Mouse (Mus musculus) left cerebral cortex, postnatal 36 days (tissue): Measurements from ENCODE around the gene Tpcn1. TPM values are rescaled to one million over a fixed set of nuclear protein-coding genes. Genes with fewer than 3 reads are reported as not detected.
"Not testable (repeated sequence)": the region's sequence is repeated elsewhere in the genome, so short reads cannot be mapped to it uniquely, and the experiment has no call there.

ENCODE experiments used
- DNase-seq, 2 experiments: peaks; one replicate each; pipeline ENCODE4 v3.0.0; 2021 to 2022; ENCODE audit warnings: low spot score in 2 of 2, mixed read lengths in 1 of 2
- intact Hi-C: fragments of 180-260 bp; cut with DNase I; formaldehyde crosslinking; loops from one replicate; pipeline ENCODE4 v1.15.1; 2025
- total RNA-seq, 2 experiments: library from RNA; stranded (reverse); gene quantifications; 2 replicates each; pipeline ENCODE4 v1.2.3; 2021

Tpcn1 gene
- total RNA-seq, 2 experiments from 2014 or later: 32.9 to 36.0 TPM

- intact Hi-C loops: no loop called here
- DNase-seq: peak; percentile 25 to 30
Observed at GRCm38 (mm10) chr5:120502675-120503143, 85.8 kb downstream of the Tpcn1 start.

DNA sequence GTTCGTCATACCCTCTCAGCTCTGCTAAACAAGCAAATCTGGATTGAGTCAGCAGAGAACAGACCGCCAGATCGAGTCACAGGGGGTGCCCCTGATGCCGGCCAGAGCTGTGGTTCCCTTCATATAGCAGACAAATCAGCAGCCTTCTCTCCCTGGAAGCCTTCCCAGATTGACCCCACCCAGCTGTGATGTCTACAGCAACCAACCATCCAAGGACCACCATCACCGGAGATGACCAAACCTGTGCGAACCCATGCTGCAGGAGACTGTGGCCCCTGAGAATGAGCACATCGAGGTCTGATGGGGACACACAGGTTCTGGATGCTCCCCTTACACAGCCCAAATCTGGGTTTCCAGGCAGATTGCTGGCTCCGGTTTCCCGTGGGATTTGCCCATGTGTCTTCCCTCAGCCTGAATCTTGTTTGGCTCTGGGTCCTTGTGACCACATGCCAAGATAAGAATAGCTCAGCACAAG is 86.3 kb downstream of the Tpcn1 start:
- peak; percentile 41 to 67 for DNase-seq
- intact Hi-C loops: no loop called here

DNA sequence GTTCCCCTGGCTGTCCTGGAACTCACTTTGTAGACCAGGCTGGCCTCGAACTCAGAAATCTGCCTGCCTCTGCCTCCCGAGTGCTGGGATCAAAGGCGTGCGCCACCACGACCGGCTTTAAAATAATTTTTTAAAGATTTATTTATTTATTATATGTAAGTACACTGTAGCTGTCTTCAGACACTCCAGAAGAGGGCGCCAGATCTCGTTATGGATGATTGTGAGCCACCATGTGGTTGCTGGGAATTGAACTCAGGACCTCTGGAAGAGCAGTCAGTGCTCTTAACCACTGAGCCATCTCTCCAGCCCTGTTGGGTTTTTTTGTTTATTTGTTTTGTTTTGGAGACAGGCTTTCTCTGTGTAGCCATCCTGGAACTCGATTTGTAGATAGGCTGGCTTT is 87.9 kb downstream of the Tpcn1 start:
- DNase-seq, intact Hi-C loops: not testable (repeated sequence)

- DNase-seq: no peak
- intact Hi-C loops: no loop called here
Observed at GRCm38 (mm10) chr5:120499202-120499601, 89.3 kb downstream of the Tpcn1 start.

DNA sequence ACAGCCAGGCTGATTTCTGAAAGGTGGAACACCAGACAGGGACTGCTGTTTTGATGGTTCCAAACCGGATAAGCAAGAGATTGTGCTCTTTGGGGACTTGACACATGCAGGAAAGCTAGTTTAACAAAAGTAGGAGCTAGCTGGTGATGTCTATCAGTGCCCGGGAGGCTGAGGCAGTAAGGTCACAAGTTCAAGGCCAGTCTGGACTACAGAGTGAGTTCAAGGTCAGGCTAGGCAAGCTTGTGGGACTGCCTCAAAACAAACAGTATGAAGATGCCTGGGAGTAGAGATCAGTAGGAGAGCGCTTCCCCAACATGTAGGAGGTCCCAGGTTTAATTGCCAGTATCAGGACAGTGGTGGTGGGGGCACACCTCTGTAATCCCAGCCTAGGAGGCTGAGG is 91.4 kb downstream of the Tpcn1 start:
- no peak for DNase-seq
- intact Hi-C loops: no loop called here

DNA sequence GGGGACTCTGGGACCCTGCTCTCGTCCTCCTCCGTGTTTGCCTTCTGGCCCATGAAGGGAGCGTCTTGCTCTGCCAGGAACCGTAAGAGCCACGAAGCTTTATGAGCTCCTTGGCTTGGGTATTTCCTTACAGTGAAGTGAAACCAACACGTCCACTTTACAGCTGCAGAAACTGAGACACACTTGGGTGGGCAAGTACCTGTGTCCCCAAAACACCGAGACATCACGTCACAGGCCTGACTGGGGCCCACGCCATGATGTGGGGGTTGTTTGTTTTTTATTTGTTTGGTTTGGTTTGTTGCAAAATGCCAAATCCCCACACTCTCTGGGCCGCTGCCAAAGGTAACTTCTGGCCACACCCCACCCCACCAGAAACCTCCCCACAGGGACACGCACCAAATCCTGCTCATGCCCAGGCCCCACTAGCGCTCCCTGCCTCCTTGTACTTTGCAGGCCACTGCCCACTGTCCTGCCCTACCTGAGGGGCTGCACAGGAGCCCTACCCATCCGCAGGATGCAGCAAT is 92.7 kb downstream of the Tpcn1 start:
- no peak for DNase-seq
- intact Hi-C loops: no loop called here

DNA sequence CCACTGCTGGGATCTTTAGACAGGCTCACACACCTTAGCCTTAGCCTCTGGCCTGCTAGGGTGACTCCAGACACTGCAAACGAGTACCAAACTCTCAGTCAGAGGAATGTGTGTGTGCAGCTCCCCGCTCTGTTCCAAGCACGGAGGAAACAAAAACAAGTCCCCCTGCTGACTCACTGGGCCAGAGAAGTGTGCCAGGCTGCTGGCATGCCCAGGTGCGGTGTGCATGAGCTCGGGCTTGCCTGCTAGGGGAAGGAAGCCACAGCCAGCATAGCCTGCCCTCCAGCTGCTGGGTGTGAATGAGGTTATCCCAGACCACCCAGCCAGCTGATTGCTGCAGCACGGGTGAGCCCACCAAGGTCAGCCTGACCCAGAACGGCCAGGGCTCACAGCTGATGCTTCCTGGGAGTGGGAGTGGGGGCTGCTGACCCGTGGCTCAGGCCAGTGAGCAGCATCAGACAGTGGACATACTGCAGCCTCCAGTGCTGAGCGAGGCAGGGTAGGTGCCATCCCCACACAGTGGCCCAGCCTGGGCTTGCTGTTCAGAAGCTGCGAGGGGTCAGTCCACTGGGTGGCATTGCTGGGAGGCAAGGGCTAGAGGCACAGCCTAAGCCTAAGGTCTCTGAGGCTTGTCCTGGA is 93.3 kb downstream of the Tpcn1 start:
- intact Hi-C loops: no loop called here
- peak in 1 of 2 experiments; percentile 28 for DNase-seq

GRCm38 (mm10) chr5:120493873-120494395 is 94.5 kb downstream of the Tpcn1 start:
- intact Hi-C loops: no loop called here

DNA sequence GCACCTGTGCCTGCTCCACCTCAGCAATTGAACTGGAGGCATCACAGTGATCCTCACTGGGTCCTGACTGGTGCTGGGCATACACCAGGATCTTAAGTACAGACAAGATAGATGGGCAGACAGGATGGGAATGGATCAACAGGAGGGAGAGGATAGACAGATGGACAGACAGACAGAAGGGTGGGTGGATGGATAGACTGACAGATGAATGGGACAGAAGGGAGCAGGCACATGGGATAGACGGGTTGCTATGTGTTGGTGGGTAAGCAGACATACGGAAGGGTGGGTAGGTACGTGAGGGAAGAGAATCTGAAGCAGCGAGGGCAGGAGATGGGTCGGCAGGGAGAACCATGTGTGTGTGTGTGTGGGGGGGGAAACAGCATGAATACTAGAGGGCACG is 95.0 kb downstream of the Tpcn1 start:
- DNase-seq: no peak
- intact Hi-C loops: no loop called here

More at GRCm38 (mm10) chr5:120493873-120494395, 94.5 kb downstream of the Tpcn1 start:
- DNase-seq: no peak

- DNase-seq: no peak
- intact Hi-C loops: no loop called here
Observed at GRCm38 (mm10) chr5:120492437-120492836, 96.0 kb downstream of the Tpcn1 start.

DNA sequence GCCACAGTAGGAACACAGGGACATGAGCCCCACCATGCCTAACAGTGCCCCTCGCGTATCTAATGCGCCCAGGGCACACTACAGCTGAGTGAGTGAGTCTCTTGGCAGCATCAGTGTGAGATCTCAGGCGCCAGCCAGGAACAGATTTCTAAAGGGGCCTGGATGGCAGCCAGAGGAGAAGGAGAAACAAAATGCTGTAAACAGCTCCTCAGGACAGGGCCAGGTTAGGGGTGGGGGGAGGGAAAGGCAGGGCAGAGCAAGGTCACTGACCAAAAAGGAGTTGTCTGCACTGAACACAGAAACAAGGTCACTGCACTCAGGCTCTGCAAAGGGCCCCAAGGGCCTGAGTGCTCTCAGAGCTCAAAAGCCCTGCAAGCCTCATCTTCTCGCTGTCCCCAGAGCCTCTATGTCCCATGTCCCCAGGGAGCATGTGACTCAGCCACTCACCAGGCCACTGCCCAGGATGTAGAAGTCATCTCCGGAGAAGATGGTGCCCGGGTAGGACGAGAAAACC is 97.7 kb downstream of the Tpcn1 start:
- peak in 1 of 2 experiments; percentile 42 for DNase-seq

GRCm38 (mm10) chr5:120487844-120488243 is 100.6 kb downstream of the Tpcn1 start:
- intact Hi-C loops: no loop called here
- DNase-seq: no peak

More for the DNA sequence above, 97.7 kb downstream of the Tpcn1 start:
- intact Hi-C loops: no loop called here

Other genes with a start within 250 kb of the Tpcn1 start
- gene Lhx5, start 157.0 kb downstream of the Tpcn1 start, total RNA-seq: not detected
- gene Sdsl, start 115.9 kb downstream of the Tpcn1 start, total RNA-seq: 1 to 10 TPM; 5.5 to 5.7 TPM
- not detected for gene Sds, start 112.1 kb downstream of the Tpcn1 start, total RNA-seq
- 10 to 100 TPM; 57.2 to 66.1 TPM for gene Plbd2, start 85.0 kb downstream of the Tpcn1 start, total RNA-seq
- 1 to 10 TPM; 4.2 to 8.2 TPM for gene Slc8b1, start 77.5 kb downstream of the Tpcn1 start, total RNA-seq
- gene Iqcd, start 343 bp upstream of the Tpcn1 start, total RNA-seq: 1 to 10 TPM in 1 of 2 experiments, under 1 TPM in 1; 0.81 to 1.1 TPM
- 10 to 100 TPM; 35.7 to 36.3 TPM for gene Rita1, start 23.9 kb upstream of the Tpcn1 start, total RNA-seq
- gene Ddx54, start 24.1 kb upstream of the Tpcn1 start, total RNA-seq: 10 to 100 TPM; 36.9 to 43.1 TPM
- gene Cfap73, start 45.6 kb upstream of the Tpcn1 start, total RNA-seq: not detected
- 10 to 100 TPM; 90.0 to 92.7 TPM for gene Rasal1, start 60.1 kb upstream of the Tpcn1 start, total RNA-seq
- 10 to 100 TPM; 67.3 to 71.3 TPM for gene Dtx1, start 123.3 kb upstream of the Tpcn1 start, total RNA-seq
- gene Oas2, start 161.2 kb upstream of the Tpcn1 start, total RNA-seq: under 1 TPM in 1 of 2 experiments, not detected in 1; 0.23 TPM
- gene Oas3, start 189.0 kb upstream of the Tpcn1 start, total RNA-seq: not detected
- not detected for gene Oas1e, start 206.9 kb upstream of the Tpcn1 start, total RNA-seq
- 1 to 10 TPM in 1 of 2 experiments, under 1 TPM in 1; 0.91 to 1.9 TPM for gene Oas1c, start 223.8 kb upstream of the Tpcn1 start, total RNA-seq